Mouse (Mus musculus) bone marrow macrophage, adult 2 months (primary cell): ENCODE results near the gene Pde4a.

Source experiments
- CTCF ChIP-seq: IDR thresholded peaks from 2 replicates; pipeline ENCODE4 v1.5.1; 2012; ENCODE audit warnings: low read depth, mild to moderate bottlenecking, low read length, moderate library complexity
- POLR2A ChIP-seq: IDR thresholded peaks from 2 replicates; pipeline ENCODE4 v1.6.1; 2012; ENCODE audit warnings: mild to moderate bottlenecking, low read depth, low read length, borderline replicate concordance

DNA sequence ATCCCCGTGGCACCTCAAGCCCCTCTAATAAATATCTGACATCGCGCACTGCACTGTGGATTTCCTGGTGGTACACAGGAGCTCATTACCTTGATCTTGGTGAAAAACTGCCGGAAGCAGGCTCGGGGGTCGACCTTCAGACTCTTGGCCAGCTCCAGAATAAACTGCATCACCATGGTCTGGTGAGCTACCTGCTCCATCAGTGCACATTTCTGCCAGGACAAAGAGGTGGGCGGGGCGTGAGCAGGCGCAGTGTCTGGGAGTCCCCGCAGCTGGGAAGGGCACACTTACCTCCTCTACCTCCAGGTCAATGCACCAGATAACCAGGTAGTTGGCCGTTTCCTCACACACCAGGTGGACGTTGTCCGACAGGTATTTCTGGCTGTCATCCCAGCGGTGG is 23.6 kb upstream of the Pde4a start:
- TF ChIP-seq POLR2A (no peak), CTCF (no peak)
